8 mouse cellular contexts compared by ENCODE assay signal in genomic region chr9:81631581-81632091, GRCm38 (mm10). TPM values are rescaled to one million over a fixed set of nuclear protein-coding genes. Genes with fewer than 3 reads are reported as not detected.
DNase-seq lines count a peak whose midpoint lies in the region; ATAC-seq and TF ChIP-seq lines count a peak whose summit lies in the region.

No protein-coding gene starts in this region.

- H3K9ac ChIP-seq in heart, embryonic 15.5 days: no peak overlapping the region
- no peak overlapping the region; the same call in 1 of the 2 replicates for H3K9ac ChIP-seq in stomach, embryonic 16.5 days (ENCODE audit: low read length)

- H3K9me3 ChIP-seq in heart, embryonic 15.5 days (replicated peaks): no peaks in the 10 kb centered on the region
- H3K9me3 ChIP-seq in stomach, embryonic 16.5 days (replicated peaks; ENCODE audit: control insufficient read depth, low read length): no peaks in the 10 kb centered on the region

- no peak for TF ChIP-seq CTCF in lung, adult 2 months (IDR thresholded peaks at IDR 0.05; ENCODE audit: insufficient read depth, low read length)

- peaks cover 28% of the 10 kb centered on the region for H3K27me3 ChIP-seq in heart, embryonic 15.5 days
- peaks cover 11% of the 10 kb centered on the region for H3K27me3 ChIP-seq in stomach, embryonic 16.5 days (ENCODE audit: control insufficient read depth, insufficient read depth, low read length)

- 8% methylated on average over 27 of the region's 27 CpGs for WGBS in lung, adult 2 months
- 4% methylated on average over 27 of the region's 27 CpGs for WGBS in heart, embryonic 15.5 days
- WGBS in stomach, embryonic 16.5 days: 6% methylated on average over 27 of the region's 27 CpGs

- no peak for ATAC-seq in heart, embryonic 15.5 days (replicated peaks; ENCODE audit: insufficient number of reproducible peaks, insufficient read depth, low FRiP score, low read depth)
- peak; percentile 33 for ATAC-seq in megakaryocyte progenitor cell, adult 5-6 weeks (replicated peaks; ENCODE audit: poor library complexity)
- ATAC-seq in stomach, embryonic 16.5 days (ENCODE audit: insufficient read depth, low FRiP score): no peak

- TF ChIP-seq POLR2A in lung, adult 2 months (IDR thresholded peaks at IDR 0.05; ENCODE audit: borderline replicate concordance, extremely low read depth, low read depth, low read length): no peak

- peak overlapping the region; percentile 51 for H3K4me3 ChIP-seq in lung, adult 2 months (replicated peaks; ENCODE audit: extremely low read depth, low read depth, low read length)
- H3K4me3 ChIP-seq in heart, embryonic 15.5 days: peak overlapping the region; percentile 68
- H3K4me3 ChIP-seq in stomach, embryonic 16.5 days (replicated peaks; ENCODE audit: low read length): peak overlapping the region; percentile 75

- H3K27ac ChIP-seq in heart, embryonic 15.5 days: no peak overlapping the region
- H3K27ac ChIP-seq in stomach, embryonic 16.5 days (ENCODE audit: low read length): no peak overlapping the region

- peak overlapping the region; percentile 99 for H3K4me2 ChIP-seq in heart, embryonic 15.5 days
- H3K4me2 ChIP-seq in stomach, embryonic 16.5 days (ENCODE audit: low read depth, low read length): peak overlapping the region; percentile 77

- no peaks in the 10 kb centered on the region for H3K36me3 ChIP-seq in heart, embryonic 15.5 days
- H3K36me3 ChIP-seq in stomach, embryonic 16.5 days (ENCODE audit: control insufficient read depth, insufficient read depth, low read length): no peaks in the 10 kb centered on the region

- H3K4me1 ChIP-seq in lung, adult 2 months (ENCODE audit: control insufficient read depth, insufficient read depth, low read length): no peaks in the 10 kb centered on the region; the same call in 1 of the 2 replicates
- peaks cover 24% of the 10 kb centered on the region for H3K4me1 ChIP-seq in heart, embryonic 15.5 days (replicated peaks)
- peaks cover 11% of the 10 kb centered on the region; the same call in 1 of the 2 replicates for H3K4me1 ChIP-seq in stomach, embryonic 16.5 days (ENCODE audit: control insufficient read depth, insufficient read depth, low read length)

- DNase-seq in lung, adult 2 months: no peak
- DNase-seq in lung, postnatal 25 days (ENCODE audit: low spot score): no peak
- peak; percentile 64 for DNase-seq in embryo, embryonic 10.5 days (ENCODE audit: low spot score)
- peak; percentile 15 to 41 for DNase-seq in layer of hippocampus, postnatal 10 days (ENCODE audit: low spot score in 2 of 2)
- DNase-seq in cerebellum, adult 11-12 months: no peak

RNA-seq across cellular contexts. Expression of gene Htr1b, which starts 2.0 kb away (rescaled TPM):
- polyA plus RNA-seq in lung, adult 2 months (2012; rRNA removed): 2.3 and 2.6 TPM in 2 replicates
- 0.67 and 0.79 TPM in 2 replicates for polyA plus RNA-seq in heart, embryonic 15.5 days (2015; fragmentation: Nextera tagmentation; extraction: Ambion mirVana)
- total RNA-seq in layer of hippocampus, postnatal 10 days (2021): 1 to 10 TPM; 7.8 to 8.3 TPM
- 0.10 TPM in 1 of 2 replicates, not detected in the other for total RNA-seq in megakaryocyte progenitor cell, adult 5-6 weeks (2015)
- total RNA-seq in megakaryocyte progenitor cell, adult 5-6 weeks (2017): not detected in 2 replicates
- polyA plus RNA-seq in stomach, embryonic 16.5 days (2015; fragmentation: Nextera tagmentation; extraction: Ambion mirVana): 1.7 and 1.8 TPM in 2 replicates

Comparison
In these comparisons a context has a peak if more than half of its experiments do, and no peak if none do; other contexts are left out.
1. DNase-seq: peak in embryo, embryonic 10.5 days (single experiment) and layer of hippocampus, postnatal 10 days (2 of 2); none in lung, adult 2 months (single experiment), lung, postnatal 25 days (single experiment) and cerebellum, adult 11-12 months (single experiment).
2. Peak in every context shown above with its lines, with median percentiles within 50 percentile points of each other: H3K4me3 ChIP-seq.